ENCODE assay signal across 33 mouse cellular contexts in the genomic region with DNA sequence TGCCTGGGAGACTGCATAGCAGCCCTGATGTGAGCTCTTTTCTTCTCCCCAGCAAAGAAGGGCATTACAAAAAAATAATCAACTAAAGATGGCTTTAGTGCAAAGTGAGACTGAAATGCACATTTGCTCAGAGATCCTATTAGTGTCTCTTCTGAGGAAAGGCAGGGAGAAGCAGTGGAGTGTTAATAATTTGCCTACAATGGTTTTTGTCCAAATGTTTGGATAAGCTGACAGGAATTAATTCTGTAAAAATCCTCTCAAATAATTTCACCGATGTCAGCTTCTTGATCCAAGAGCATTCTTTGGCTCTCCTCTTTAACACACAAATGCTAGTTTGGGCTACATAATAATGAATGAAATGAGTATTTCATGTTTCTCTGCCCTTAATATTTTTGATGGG. TPM values are rescaled to one million over a fixed set of nuclear protein-coding genes. Genes with fewer than 3 reads are reported as not detected.
DNase-seq lines count a peak whose midpoint lies in the region; ATAC-seq and TF ChIP-seq lines count a peak whose summit lies in the region.
"Had no signal": no experiment of that assay in that cellular context is flagged by ENCODE, and none has a peak within 500 bp of the region (broad histone marks: within the 10 kb centered on the region; RNA-seq: fewer than 3 reads in every experiment).

No protein-coding gene starts in this region.

- H3K9me3 ChIP-seq in embryonic facial prominence, embryonic 14.5 days (ENCODE audit: control insufficient read depth, low read length) = no peaks in the 10 kb centered on the region
- no peaks in the 10 kb centered on the region for H3K9me3 ChIP-seq in embryonic facial prominence, embryonic 10.5 days
- H3K9me3 ChIP-seq in hindbrain, postnatal 0 days (ENCODE audit: low read length) = no peaks in the 10 kb centered on the region
- H3K9me3 ChIP-seq in hindbrain, embryonic 16.5 days (ENCODE audit: control insufficient read depth, low read length) = no peaks in the 10 kb centered on the region
- H3K9me3 ChIP-seq: embryonic facial prominence, embryonic 12.5 days; forebrain, embryonic 10.5 days; heart, embryonic 12.5 days; hindbrain, embryonic 15.5 days; intestine, embryonic 15.5 days; limb, embryonic 10.5 days; limb, embryonic 15.5 days; liver, embryonic 13.5 days had no signal

- TF ChIP-seq CTCF in hindbrain, postnatal 0 days (IDR thresholded peaks at IDR 0.05; ENCODE audit: low read depth) = no peak

- H3K27ac ChIP-seq in embryonic facial prominence, embryonic 14.5 days (replicated peaks; ENCODE audit: low read depth, low read length) = no peak overlapping the region
- no peak overlapping the region for H3K27ac ChIP-seq in embryonic facial prominence, embryonic 10.5 days (replicated peaks)
- no peak overlapping the region; the same call in 1 of the 2 replicates for H3K27ac ChIP-seq in hindbrain, postnatal 0 days
- no peak overlapping the region; the same call in 1 of the 2 replicates for H3K27ac ChIP-seq in hindbrain, embryonic 16.5 days (ENCODE audit: low read depth, low read length)
- H3K27ac ChIP-seq: embryonic facial prominence, embryonic 12.5 days; forebrain, embryonic 10.5 days; heart, adult 2 months; hindbrain, embryonic 15.5 days; intestine, embryonic 15.5 days; kidney, postnatal 0 days; limb, embryonic 10.5 days; limb, embryonic 15.5 days; liver, embryonic 13.5 days; stomach, postnatal 0 days had no signal

- no peak for DNase-seq in cerebellum, postnatal 14 days
- DNase-seq in embryonic facial prominence, embryonic 14.5 days (ENCODE audit: low spot score) = peak; percentile 10
- no peak for DNase-seq in embryonic facial prominence, embryonic 10.5 days (ENCODE audit: low spot score)
- peak; percentile 26 for DNase-seq in hindbrain, postnatal 0 days (ENCODE audit: low spot score)
- peak; percentile 69 for DNase-seq in Muller cell, postnatal 12 days (ENCODE audit: inconsistent ontology term)
- no peak for DNase-seq in layer of hippocampus, adult 8-10 months (ENCODE audit: low spot score in 2 of 2)
- DNase-seq: adrenal gland, adult 8-10 months; cerebellum, adult 11-12 months; heart, adult 2 months; heart, postnatal 4 days; kidney, adult 2 months; layer of hippocampus, adult 9-11 months; liver, embryonic 13.5 days; lung, adult 18-20 months; lung, postnatal 4 days; right cerebral cortex, postnatal 4 days; thymus, adult 18-20 months; thymus, postnatal 25 days had no signal

- no peaks in the 10 kb centered on the region for H3K4me1 ChIP-seq in embryonic facial prominence, embryonic 14.5 days (ENCODE audit: control insufficient read depth, insufficient read depth, low read length)
- peaks cover 5% of the 10 kb centered on the region for H3K4me1 ChIP-seq in embryonic facial prominence, embryonic 10.5 days
- no peaks in the 10 kb centered on the region for H3K4me1 ChIP-seq in hindbrain, postnatal 0 days (ENCODE audit: insufficient read depth, low read length)
- peaks cover 4% of the 10 kb centered on the region; the same call in 1 of the 2 replicates for H3K4me1 ChIP-seq in hindbrain, embryonic 16.5 days (ENCODE audit: control insufficient read depth, insufficient read depth, low read depth, low read length)
- H3K4me1 ChIP-seq: embryonic facial prominence, embryonic 12.5 days; heart, embryonic 12.5 days; intestine, embryonic 15.5 days; limb, embryonic 15.5 days; liver, embryonic 13.5 days; megakaryocyte, embryonic 14.5 days had no signal

- no peak overlapping the region for H3K4me3 ChIP-seq in embryonic facial prominence, embryonic 14.5 days (ENCODE audit: low read depth, low read length)
- H3K4me3 ChIP-seq in embryonic facial prominence, embryonic 10.5 days = no peak overlapping the region
- no peak overlapping the region for H3K4me3 ChIP-seq in hindbrain, postnatal 0 days (ENCODE audit: low read length)
- no peak overlapping the region for H3K4me3 ChIP-seq in hindbrain, embryonic 16.5 days (ENCODE audit: low read length)
- H3K4me3 ChIP-seq: embryonic facial prominence, embryonic 12.5 days; forebrain, embryonic 10.5 days; heart, adult 2 months; heart, embryonic 12.5 days; hindbrain, embryonic 15.5 days; intestine, embryonic 15.5 days; limb, embryonic 10.5 days; limb, embryonic 15.5 days; liver, embryonic 13.5 days; megakaryocyte, embryonic 14.5 days had no signal

- no peaks in the 10 kb centered on the region for H3K27me3 ChIP-seq in embryonic facial prominence, embryonic 14.5 days (replicated peaks; ENCODE audit: control insufficient read depth, insufficient read depth, low read length)
- no peaks in the 10 kb centered on the region for H3K27me3 ChIP-seq in embryonic facial prominence, embryonic 10.5 days (replicated peaks; ENCODE audit: low read depth, poor library complexity, severe bottlenecking)
- H3K27me3 ChIP-seq in hindbrain, postnatal 0 days (ENCODE audit: insufficient read depth, low read length) = no peaks in the 10 kb centered on the region
- H3K27me3 ChIP-seq in hindbrain, embryonic 16.5 days (replicated peaks; ENCODE audit: control insufficient read depth, insufficient read depth, low read length) = no peaks in the 10 kb centered on the region
- H3K27me3 ChIP-seq: CH12.LX; embryonic facial prominence, embryonic 12.5 days; heart, embryonic 12.5 days; hindbrain, embryonic 15.5 days; intestine, embryonic 15.5 days; limb, embryonic 15.5 days; liver, embryonic 13.5 days; megakaryocyte, embryonic 14.5 days had no signal

- 0 out of 2 replicates have a peak, but pooled peaks have one; percentile 20 for ATAC-seq in cerebellum, adult (ENCODE audit: insufficient number of reproducible peaks, low FRiP score, low TSS enrichment)
- no peak for ATAC-seq in embryonic facial prominence, embryonic 14.5 days (ENCODE audit: low read depth)
- ATAC-seq in hindbrain, postnatal 0 days = no peak
- ATAC-seq in hindbrain, embryonic 16.5 days = no peak
- ATAC-seq: intestine, embryonic 15.5 days; lung, postnatal 0 days had no signal

- H3K4me2 ChIP-seq in embryonic facial prominence, embryonic 14.5 days (ENCODE audit: low read depth, low read length) = no peak overlapping the region
- H3K4me2 ChIP-seq in hindbrain, postnatal 0 days (ENCODE audit: low read depth, low read length) = no peak overlapping the region
- no peak overlapping the region for H3K4me2 ChIP-seq in hindbrain, embryonic 16.5 days (ENCODE audit: low read length)
- H3K4me2 ChIP-seq: embryonic facial prominence, embryonic 12.5 days; heart, embryonic 12.5 days; hindbrain, embryonic 15.5 days; intestine, embryonic 15.5 days; limb, embryonic 15.5 days; liver, embryonic 13.5 days had no signal

- WGBS in embryonic facial prominence, embryonic 14.5 days = 71% methylated on average over 1 of the region's 1 CpGs
- 63% methylated on average over 1 of the region's 1 CpGs for WGBS in embryonic facial prominence, embryonic 10.5 days
- WGBS in hindbrain, postnatal 0 days = 11% methylated on average over 1 of the region's 1 CpGs
- 16% methylated on average over 1 of the region's 1 CpGs for WGBS in hindbrain, embryonic 16.5 days

- H3K9ac ChIP-seq in embryonic facial prominence, embryonic 14.5 days (ENCODE audit: low read depth, low read length) = no peak overlapping the region
- no peak overlapping the region for H3K9ac ChIP-seq in hindbrain, postnatal 0 days (replicated peaks; ENCODE audit: low read length)
- no peak overlapping the region for H3K9ac ChIP-seq in hindbrain, embryonic 16.5 days (ENCODE audit: low read depth, low read length)
- H3K9ac ChIP-seq: embryonic facial prominence, embryonic 12.5 days; heart, embryonic 12.5 days; hindbrain, embryonic 15.5 days; intestine, embryonic 15.5 days; limb, embryonic 15.5 days; liver, embryonic 13.5 days had no signal

- no peaks in the 10 kb centered on the region for H3K36me3 ChIP-seq in embryonic facial prominence, embryonic 14.5 days (ENCODE audit: control insufficient read depth, insufficient read depth, low read length)
- no peaks in the 10 kb centered on the region for H3K36me3 ChIP-seq in embryonic facial prominence, embryonic 10.5 days (replicated peaks)
- no peaks in the 10 kb centered on the region for H3K36me3 ChIP-seq in hindbrain, postnatal 0 days (ENCODE audit: insufficient read depth, low read length)
- no peaks in the 10 kb centered on the region for H3K36me3 ChIP-seq in hindbrain, embryonic 16.5 days (ENCODE audit: control insufficient read depth, insufficient read depth, low read length)
- H3K36me3 ChIP-seq: embryonic facial prominence, embryonic 12.5 days; forebrain, embryonic 10.5 days; heart, embryonic 12.5 days; hindbrain, embryonic 15.5 days; intestine, embryonic 15.5 days; limb, embryonic 10.5 days; limb, embryonic 15.5 days; liver, embryonic 13.5 days had no signal

RNA-seq across cellular contexts. Expression of a gene that starts 34.9 kb away (rescaled TPM):
- polyA plus RNA-seq in embryonic facial prominence, embryonic 14.5 days (2014; fragmentation: Nextera tagmentation; extraction: Ambion mirVana) = 5.2 and 5.6 TPM in 2 replicates
- polyA plus RNA-seq in embryonic facial prominence, embryonic 10.5 days (2016; fragmentation: Nextera tagmentation; extraction: Ambion mirVana) = 2.1 TPM in 2 replicates
- total RNA-seq in hindbrain, postnatal 0 days (2014; rRNA removed) = 284 TPM in 2 replicates
- 159 and 166 TPM in 2 replicates for polyA plus RNA-seq in hindbrain, postnatal 0 days (2015; fragmentation: Nextera tagmentation; extraction: Ambion mirVana)
- 99.5 and 110 TPM in 2 replicates for polyA plus RNA-seq in hindbrain, embryonic 16.5 days (2015; fragmentation: Nextera tagmentation; extraction: Ambion mirVana)
- 100 to 1,000 TPM; 305 to 331 (median 311) TPM for total RNA-seq in layer of hippocampus, adult 8-10 months (2022)
- total RNA-seq: CH12.LX had no signal
- polyA plus RNA-seq: C2C12 had no signal

Comparison
In these comparisons a context has a peak if more than half of its experiments do, and no peak if none do; other contexts are left out.
1. DNase-seq: peak in embryonic facial prominence, embryonic 14.5 days (single experiment), hindbrain, postnatal 0 days (single experiment) and Muller cell, postnatal 12 days (single experiment); none in cerebellum, postnatal 14 days (0 of 2), embryonic facial prominence, embryonic 10.5 days (single experiment) and layer of hippocampus, adult 8-10 months (0 of 2).
2. RNA of a gene that starts 34.9 kb away (polyA plus RNA-seq): 159 to 166 TPM in hindbrain, postnatal 0 days and 99.5 to 110 TPM in hindbrain, embryonic 16.5 days; 5.2 to 5.6 TPM in embryonic facial prominence, embryonic 14.5 days and 2.1 TPM in embryonic facial prominence, embryonic 10.5 days; every median in the first group is over 10 times any median in the second.